Mouse (Mus musculus) embryonic fibroblast, embryonic 13.5 days (primary cell): ENCODE data around the gene Btrc. TPM values are rescaled to one million over a fixed set of nuclear protein-coding genes. Genes with fewer than 3 reads are reported as not detected.
"Not testable (repeated sequence)": the region's sequence is repeated elsewhere in the genome, so short reads cannot be mapped to it uniquely, and the experiment has no call there.

ENCODE experiments used
- H3K27ac ChIP-seq: 2 replicates; pipeline ENCODE4 v1.5.1; 2012; ENCODE audit warnings: low read length, control low read depth, inconsistent platforms; ENCODE audit not compliant: insufficient read depth
- H3K4me1 ChIP-seq: 2 replicates; pipeline ENCODE4 v1.6.1; 2011; ENCODE audit warnings: low read length; ENCODE audit not compliant: control insufficient read depth, insufficient read depth
- H3K4me3 ChIP-seq: 2 replicates; pipeline ENCODE4 v1.5.1; 2011; ENCODE audit warnings: mild to moderate bottlenecking, control low read depth, low read length; ENCODE audit not compliant: insufficient read depth
- CTCF ChIP-seq: IDR thresholded peaks from 2 replicates; pipeline ENCODE4 v1.5.1; 2011; ENCODE audit warnings: mild to moderate bottlenecking, control low read depth, low read length, moderate library complexity, borderline replicate concordance; ENCODE audit not compliant: insufficient read depth
- POLR2A ChIP-seq: IDR thresholded peaks from 2 replicates; pipeline ENCODE4 v1.6.1; 2011; ENCODE audit warnings: low read depth, mild to moderate bottlenecking, control low read depth, low read length, moderate library complexity
- polyA plus RNA-seq: library from polyadenylated mRNA; stranded (reverse); fragments of >200 nt; gene quantifications from 2 replicates; pipeline ENCODE4 v1.2.4, GENCODE M21; 2011; ENCODE audit warnings: low read depth; ENCODE audit not compliant: missing spikeins, insufficient read length

Gene Btrc
- polyA plus RNA-seq, 1 experiment: 33.8 TPM

- TF ChIP-seq POLR2A (no peak), CTCF (no peak)
- H3K4me1 ChIP-seq: no peaks in the 10 kb centered on the region
- no peak overlapping the region for H3K4me3 ChIP-seq
- no peak overlapping the region for H3K27ac ChIP-seq
Measured at GRCm38 (mm10) chr19:45422276-45422675, 58.7 kb downstream of the Btrc start.

GRCm38 (mm10) chr19:45428146-45428545 is 64.6 kb downstream of the Btrc start:
- no peak for TF ChIP-seq POLR2A
- TF ChIP-seq CTCF: no peak
- peaks cover 4% of the 10 kb centered on the region; the same call in 1 of the 2 replicates for H3K4me1 ChIP-seq
- H3K4me3 ChIP-seq: no peak overlapping the region
- H3K27ac ChIP-seq: no peak overlapping the region

- H3K4me1 ChIP-seq: peaks cover 4% of the 10 kb centered on the region; the same call in 1 of the 2 replicates
- no peak overlapping the region for H3K27ac ChIP-seq
- TF ChIP-seq CTCF (no peak), POLR2A (no peak)
- no peak overlapping the region for H3K4me3 ChIP-seq
Measured at GRCm38 (mm10) chr19:45430971-45431633, 67.6 kb downstream of the Btrc start.

GRCm38 (mm10) chr19:45432351-45432750 is 68.8 kb downstream of the Btrc start:
- Histone ChIP-seq H3K4me3 (no peak overlapping the region), H3K27ac (no peak overlapping the region), H3K4me1 (peaks cover 4% of the 10 kb centered on the region; the same call in 1 of the 2 replicates)
- TF ChIP-seq POLR2A (no peak), CTCF (no peak)

GRCm38 (mm10) chr19:45436019-45436418 is 72.5 kb downstream of the Btrc start:
- not testable (repeated sequence) for H3K4me1 ChIP-seq, H3K4me3 ChIP-seq, H3K27ac ChIP-seq
- TF ChIP-seq CTCF: peak; percentile 19; the same call in 1 of the 2 replicates

GRCm38 (mm10) chr19:45437175-45437574 is 73.6 kb downstream of the Btrc start:
- H3K4me1 ChIP-seq: no peaks in the 10 kb centered on the region
- TF ChIP-seq POLR2A (no peak), CTCF (no peak)
- no peak overlapping the region for H3K4me3 ChIP-seq
- no peak overlapping the region for H3K27ac ChIP-seq

- H3K27ac ChIP-seq: no peak overlapping the region
- no peak overlapping the region for H3K4me3 ChIP-seq
- TF ChIP-seq POLR2A (no peak), CTCF (no peak)
- no peaks in the 10 kb centered on the region for H3K4me1 ChIP-seq
Measured at GRCm38 (mm10) chr19:45438191-45438590, 74.7 kb downstream of the Btrc start.

GRCm38 (mm10) chr19:45438928-45439846 is 75.7 kb downstream of the Btrc start:
- H3K27ac ChIP-seq: no peak overlapping the region
- H3K4me1 ChIP-seq: no peaks in the 10 kb centered on the region
- no peak overlapping the region for H3K4me3 ChIP-seq
- TF ChIP-seq POLR2A (no peak), CTCF (no peak)

- Histone ChIP-seq H3K4me3 (no peak overlapping the region), H3K27ac (no peak overlapping the region), H3K4me1 (no peaks in the 10 kb centered on the region)
- no peak for TF ChIP-seq CTCF
- no peak for TF ChIP-seq POLR2A
Measured at GRCm38 (mm10) chr19:45440554-45441175, 77.1 kb downstream of the Btrc start.

GRCm38 (mm10) chr19:45441717-45442116 is 78.2 kb downstream of the Btrc start:
- no peak overlapping the region for H3K4me3 ChIP-seq
- H3K27ac ChIP-seq: no peak overlapping the region
- H3K4me1 ChIP-seq: no peaks in the 10 kb centered on the region
- TF ChIP-seq CTCF (no peak), POLR2A (no peak)
